Mouse (Mus musculus): ENCODE results near the gene Rab3c. TPM values are rescaled to one million over a fixed set of nuclear protein-coding genes. Genes with fewer than 3 reads are reported as not detected.

Rab3c gene
- polyA plus RNA-seq, 1 experiment: 1.6 TPM

- DNase-seq (ENCODE audit: low read depth): no peak
These were observed 261.0 kb downstream of the Rab3c start for GRCm38 (mm10) chr13:110019774-110020173.

- DNase-seq (ENCODE audit: low read depth): no peak
These were observed 261.7 kb downstream of the Rab3c start for GRCm38 (mm10) chr13:110018941-110019743.

- peak; percentile 6 for DNase-seq (ENCODE audit: low read depth)
These were observed 262.3 kb downstream of the Rab3c start for GRCm38 (mm10) chr13:110018431-110018901.

GRCm38 (mm10) chr13:110012029-110012428 is 268.8 kb downstream of the Rab3c start:
- no peak for DNase-seq (ENCODE audit: low read depth)

- no peak for DNase-seq (ENCODE audit: low read depth)
These were observed 269.9 kb downstream of the Rab3c start for GRCm38 (mm10) chr13:110010876-110011275.

- DNase-seq (ENCODE audit: low read depth): no peak
These were observed 272.3 kb downstream of the Rab3c start for GRCm38 (mm10) chr13:110008539-110008938.

GRCm38 (mm10) chr13:110006106-110006781 is 274.6 kb downstream of the Rab3c start:
- no peak for DNase-seq (ENCODE audit: low read depth)

Other genes with a start within 250 kb of the Rab3c start
- 0.41 and 0.86 TPM in 2 replicates for gene Gapt, start 76.2 kb upstream of the Rab3c start, polyA plus RNA-seq (2012; rRNA removed)
- 9.9 and 10.7 TPM in 2 replicates for gene Plk2, start 114.0 kb upstream of the Rab3c start, polyA plus RNA-seq (2012; rRNA removed)